Mouse (Mus musculus) cerebellum, adult (tissue): ENCODE results near the gene Golga2.

Experiments used
- ATAC-seq: cut with Nextera tagmentation; 2 replicates; pipeline ENCODE4 v1.9.2; 2017; ENCODE audit warnings: mild to moderate bottlenecking, moderate library complexity, mixed read lengths; ENCODE audit not compliant: insufficient number of reproducible peaks, low FRiP score, low TSS enrichment

The Golga2 gene

GRCm38 (mm10) chr2:32315751-32316150, 28.6 kb downstream of the Golga2 start:
- ATAC-seq: no peak

- ATAC-seq: no peak
Measured at GRCm38 (mm10) chr2:32316887-32317656, 29.9 kb downstream of the Golga2 start.

- ATAC-seq: no peak
Measured at GRCm38 (mm10) chr2:32317791-32318417, 30.7 kb downstream of the Golga2 start.

GRCm38 (mm10) chr2:32318709-32319585, 31.8 kb downstream of the Golga2 start:
- ATAC-seq: no peak

GRCm38 (mm10) chr2:32319586-32320580, 32.7 kb downstream of the Golga2 start:
- ATAC-seq: no peak

GRCm38 (mm10) chr2:32320721-32321120, 33.5 kb downstream of the Golga2 start:
- ATAC-seq: no peak

- ATAC-seq: no peak
Measured at GRCm38 (mm10) chr2:32321591-32322298, 34.6 kb downstream of the Golga2 start.

- no peak for ATAC-seq
Measured at GRCm38 (mm10) chr2:32322754-32323741, 35.9 kb downstream of the Golga2 start.

- ATAC-seq: no peak
Measured at GRCm38 (mm10) chr2:32324322-32324721, 37.1 kb downstream of the Golga2 start.

GRCm38 (mm10) chr2:32325342-32325741, 38.2 kb downstream of the Golga2 start:
- ATAC-seq: no peak

- no peak for ATAC-seq
Measured at GRCm38 (mm10) chr2:32327200-32327599, 40.0 kb downstream of the Golga2 start.

- ATAC-seq: no peak
Measured at GRCm38 (mm10) chr2:32328911-32329460, 41.8 kb downstream of the Golga2 start.

GRCm38 (mm10) chr2:32329531-32329930, 42.3 kb downstream of the Golga2 start:
- ATAC-seq: no peak

GRCm38 (mm10) chr2:32332159-32332558, 45.0 kb downstream of the Golga2 start:
- ATAC-seq: no peak

- ATAC-seq: no peak
Measured at GRCm38 (mm10) chr2:32335888-32336287, 48.7 kb downstream of the Golga2 start.

GRCm38 (mm10) chr2:32339912-32340642, 52.9 kb downstream of the Golga2 start:
- no peak for ATAC-seq
